Mouse (Mus musculus): Measurements from ENCODE around the gene Ptprd.

The Ptprd gene

DNA sequence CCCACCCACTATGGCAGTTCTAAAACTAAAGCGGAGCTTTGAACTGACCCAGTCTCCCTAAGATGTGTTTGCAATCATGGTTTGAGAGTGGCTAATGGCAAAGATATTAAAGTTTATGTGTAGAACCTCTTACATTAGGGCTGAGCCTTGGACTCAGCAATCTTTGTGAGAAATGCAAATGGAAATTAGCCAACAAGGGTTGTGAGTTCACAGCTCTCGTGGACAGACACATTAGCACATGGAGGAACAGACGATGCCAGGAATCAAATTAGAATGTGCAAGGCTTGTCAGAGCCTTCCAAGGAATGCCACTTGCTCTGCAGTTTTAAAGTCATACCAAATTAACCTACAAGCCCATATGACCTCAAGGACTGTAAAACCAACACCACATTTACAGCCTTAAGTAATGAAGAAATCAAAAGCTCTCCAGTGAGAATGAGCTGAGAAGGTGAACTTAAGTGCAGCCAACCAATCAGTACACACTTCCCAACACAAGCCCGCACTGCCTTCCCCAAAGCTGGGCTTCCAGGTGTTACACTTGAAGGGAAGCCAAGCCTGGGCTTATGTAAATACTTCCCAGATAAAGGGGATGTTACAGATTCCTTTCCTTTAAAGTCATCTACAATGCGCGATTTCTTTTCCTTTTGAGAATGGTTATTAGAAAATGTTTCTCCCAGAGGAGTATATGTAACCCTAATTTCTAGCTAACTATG lies 2258.3 kb downstream of the Ptprd start:
- TF ChIP-seq GATA4 (IDR thresholded peaks at IDR 0.05; ENCODE audit: insufficient replicate concordance, low read length), result no peak

GRCm38 (mm10) chr4:75950582-75950981 lies 2261.2 kb downstream of the Ptprd start:
- no peak for TF ChIP-seq GATA4 (IDR thresholded peaks at IDR 0.05; ENCODE audit: insufficient replicate concordance, low read length)

- TF ChIP-seq GATA4 (IDR thresholded peaks at IDR 0.05; ENCODE audit: insufficient replicate concordance, low read length), result no peak
Observed at GRCm38 (mm10) chr4:75894871-75895270, 2316.9 kb downstream of the Ptprd start.
